Mouse (Mus musculus) kidney, postnatal 0 days (tissue): ENCODE data around the gene Fyn. TPM values are rescaled to one million over a fixed set of nuclear protein-coding genes. Genes with fewer than 3 reads are reported as not detected.

ENCODE experiments used
- ATAC-seq: fragments of 200-750 bp; cut with Nextera tagmentation; replicated peaks from 2 replicates; pipeline ENCODE4 v1.8.0; 2017; ENCODE audit warnings: low read depth, moderate number of reproducible peaks, moderate TSS enrichment, moderate library complexity; ENCODE audit not compliant: low FRiP score
- DNase-seq: peaks from one replicate; pipeline ENCODE4 v3.0.0-alpha.2; 2016; ENCODE audit warnings: low spot score
- H3K27ac ChIP-seq: fragments of 300-500 bp; sonication (generic); 2 replicates; pipeline ENCODE4 v1.5.1; 2014; ENCODE audit warnings: mild to moderate bottlenecking
- H3K27me3 ChIP-seq: fragments of 300-500 bp; sonication (generic); 2 replicates; pipeline ENCODE4 v1.6.1; 2014; ENCODE audit warnings: low read length, mixed read lengths; ENCODE audit not compliant: insufficient read depth
- H3K36me3 ChIP-seq: fragments of 300-500 bp; sonication (generic); 2 replicates; pipeline ENCODE4 v1.6.1; 2014; ENCODE audit warnings: low read length, mixed read lengths; ENCODE audit not compliant: insufficient read depth
- H3K4me1 ChIP-seq: fragments of 300-500 bp; sonication (generic); replicated peaks from 2 replicates; pipeline ENCODE4 v1.6.1; 2014; ENCODE audit warnings: antibody characterized with exemption, low read length, mixed read lengths; ENCODE audit not compliant: insufficient read depth
- H3K4me2 ChIP-seq: fragments of 300-500 bp; sonication (generic); 2 replicates; pipeline ENCODE4 v1.6.1; 2014; ENCODE audit warnings: mild to moderate bottlenecking, low read length, moderate library complexity, mixed read lengths
- H3K4me3 ChIP-seq: fragments of 300-500 bp; sonication (generic); replicated peaks from 2 replicates; pipeline ENCODE4 v1.5.1; 2014; ENCODE audit warnings: low read depth, low read length
- H3K9ac ChIP-seq: fragments of 300-500 bp; sonication (generic); 2 replicates; pipeline ENCODE4 v1.6.1; 2014; ENCODE audit warnings: low read depth, low read length
- H3K9me3 ChIP-seq: fragments of 300-500 bp; sonication (generic); replicated peaks from 2 replicates; pipeline ENCODE4 v1.6.1; 2016; ENCODE audit warnings: low read length, inconsistent platforms, mixed read lengths
- CTCF ChIP-seq: IDR thresholded peaks from 2 replicates; pipeline ENCODE4 v1.5.1; 2016; ENCODE audit warnings: antibody characterized with exemption, low read depth, mild to moderate bottlenecking, moderate library complexity
- WGBS: fragments of 180-500 bp; shearing (Covaris S2); extraction: QIAGEN DNeasy Blood & Tissue Kit; methylation state at CpG from one replicate; pipeline ENCODE4 v1.1.7; 2014; 5-methylcytosine and 5-hydroxymethylcytosine counted together
- polyA plus RNA-seq: library from polyadenylated mRNA; unstranded; fragments of >200 nt; fragmentation: Nextera tagmentation; extraction: Ambion mirVana; gene quantifications from 2 replicates; pipeline ENCODE4 v1.2.1, GENCODE M21; 2015

The Fyn gene
- polyA plus RNA-seq, 1 experiment from 2014 or later = 27.8 TPM

DNA sequence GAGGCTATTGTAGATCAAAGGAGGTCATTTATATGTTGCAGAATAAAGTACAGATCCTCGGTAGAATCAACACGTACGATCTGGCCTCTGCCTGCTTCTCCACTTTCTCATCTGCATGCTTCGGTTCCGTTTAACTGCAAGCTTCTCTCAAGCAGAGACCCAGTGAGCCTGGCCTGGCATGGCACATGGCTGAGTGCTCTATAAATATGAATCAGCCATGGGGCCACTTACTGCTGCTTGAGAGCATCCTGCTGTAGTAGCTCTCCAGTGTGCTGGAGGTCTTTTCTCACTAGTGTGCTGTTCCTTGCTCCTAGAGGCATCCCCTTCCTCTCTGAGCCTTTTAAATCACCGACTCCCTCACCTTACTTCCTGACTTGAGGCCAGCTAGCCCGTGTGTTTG lies 130.0 kb downstream of the Fyn start:
- 37% methylated on average over 7 of the region's 7 CpGs for WGBS
- Histone ChIP-seq H3K27me3 (no peaks in the 10 kb centered on the region), H3K4me2 (no peak overlapping the region), H3K27ac (no peak overlapping the region), H3K4me3 (no peak overlapping the region), H3K9ac (no peak overlapping the region), H3K36me3 (no peaks in the 10 kb centered on the region), H3K9me3 (no peaks in the 10 kb centered on the region), H3K4me1 (0 out of 2 replicates have a peak, but pooled peaks cover 5% of the 10 kb centered on the region)
- ATAC-seq (no peak), DNase-seq (no peak)
- no peak for TF ChIP-seq CTCF

DNA sequence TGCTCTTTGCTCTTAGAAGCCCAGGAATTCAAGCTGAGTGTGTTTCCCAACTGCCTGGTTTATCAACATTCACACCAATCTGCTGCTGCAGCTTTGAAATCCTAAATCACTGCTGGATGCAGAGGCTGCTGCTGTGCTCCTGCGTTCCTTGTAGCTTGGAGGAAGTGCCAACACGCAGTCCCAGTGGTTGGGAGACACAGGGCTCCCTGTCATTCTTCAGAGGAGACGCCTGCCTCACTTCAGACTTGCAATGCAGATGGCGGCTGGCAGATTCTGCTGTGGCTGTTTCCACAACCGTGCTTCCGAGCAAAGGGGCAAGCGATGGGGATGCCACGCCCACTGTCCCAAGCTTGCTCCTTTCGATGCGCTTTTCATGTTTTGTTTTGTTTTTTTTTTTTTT lies 132.9 kb downstream of the Fyn start:
- no peak overlapping the region for H3K9ac ChIP-seq
- ATAC-seq (no peak), DNase-seq (no peak)
- no peak overlapping the region for H3K27ac ChIP-seq
- TF ChIP-seq CTCF = no peak
- H3K9me3 ChIP-seq = no peaks in the 10 kb centered on the region
- H3K27me3 ChIP-seq = no peaks in the 10 kb centered on the region
- no peaks in the 10 kb centered on the region for H3K36me3 ChIP-seq
- WGBS = 63% methylated on average over 10 of the region's 10 CpGs
- H3K4me1 ChIP-seq = peaks cover 8% of the 10 kb centered on the region; the same call in 1 of the 2 replicates
- no peak overlapping the region for H3K4me3 ChIP-seq
- no peak overlapping the region; the same call in 1 of the 2 replicates for H3K4me2 ChIP-seq

DNA sequence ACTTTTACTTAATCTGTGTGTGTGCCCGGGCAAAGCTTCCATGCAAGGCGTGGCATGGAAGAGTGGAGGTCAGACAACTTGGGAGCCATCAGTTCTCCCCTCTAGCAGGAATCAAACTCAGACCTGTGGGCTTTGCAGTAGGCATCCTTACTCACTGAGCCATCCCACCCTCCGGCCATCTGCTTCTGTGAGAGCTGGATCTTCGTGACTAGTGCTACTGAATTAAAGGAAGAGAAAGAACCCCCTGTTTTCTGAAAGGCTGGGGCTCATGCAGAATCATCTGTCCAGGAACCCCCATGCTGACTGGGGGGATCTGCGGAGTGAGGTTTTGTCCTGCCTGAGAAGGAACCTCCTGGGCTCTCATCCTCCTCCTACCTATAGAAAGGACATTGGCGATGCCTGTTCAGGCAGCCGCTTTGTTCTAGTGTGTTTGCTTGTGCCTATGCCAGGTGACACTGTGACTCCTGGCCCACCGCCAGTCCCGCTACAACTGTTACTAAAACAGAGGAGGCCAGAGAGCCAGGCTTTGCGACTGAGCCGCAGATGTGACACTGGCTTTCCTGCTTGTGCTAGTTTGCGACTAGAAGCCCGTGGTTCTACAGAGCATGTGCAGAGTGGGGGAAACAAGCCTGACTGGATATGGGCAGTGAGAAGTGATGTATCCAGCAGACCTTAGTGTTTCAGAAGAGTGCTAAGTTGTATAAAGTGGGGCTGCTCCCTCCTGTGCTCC lies 133.5 kb downstream of the Fyn start:
- DNase-seq (peak; percentile 64), ATAC-seq (no peak)
- H3K27me3 ChIP-seq = no peaks in the 10 kb centered on the region
- H3K27ac ChIP-seq = no peak overlapping the region
- H3K4me2 ChIP-seq = no peak overlapping the region
- H3K36me3 ChIP-seq = no peaks in the 10 kb centered on the region
- H3K4me1 ChIP-seq = peaks cover 14% of the 10 kb centered on the region; the same call in 1 of the 2 replicates
- no peak overlapping the region for H3K9ac ChIP-seq
- no peaks in the 10 kb centered on the region for H3K9me3 ChIP-seq
- TF ChIP-seq CTCF = no peak
- H3K4me3 ChIP-seq = no peak overlapping the region
- 62% methylated on average over 13 of the region's 13 CpGs for WGBS

DNA sequence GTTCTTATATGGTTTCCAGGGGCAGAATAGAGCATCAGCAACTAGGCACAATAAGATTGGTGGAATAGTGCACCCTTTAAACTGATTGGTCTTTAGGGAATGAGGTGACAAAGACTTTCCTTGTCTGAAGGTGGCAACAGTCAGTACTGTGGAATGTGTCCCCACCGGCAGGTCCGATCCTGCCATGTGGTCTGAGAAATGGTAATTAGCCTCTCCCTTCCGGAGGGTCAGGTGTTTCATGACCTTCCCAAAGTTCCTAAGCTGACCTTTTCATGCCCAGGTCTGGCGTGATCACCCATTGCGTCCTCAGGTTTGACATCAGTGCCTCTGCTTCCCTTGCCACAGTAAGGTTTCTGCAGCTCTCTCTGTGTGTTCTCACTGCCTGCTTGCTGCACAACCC lies 134.7 kb downstream of the Fyn start:
- ATAC-seq = no peak
- 74% methylated on average over 5 of the region's 5 CpGs for WGBS
- no peak for TF ChIP-seq CTCF

DNA sequence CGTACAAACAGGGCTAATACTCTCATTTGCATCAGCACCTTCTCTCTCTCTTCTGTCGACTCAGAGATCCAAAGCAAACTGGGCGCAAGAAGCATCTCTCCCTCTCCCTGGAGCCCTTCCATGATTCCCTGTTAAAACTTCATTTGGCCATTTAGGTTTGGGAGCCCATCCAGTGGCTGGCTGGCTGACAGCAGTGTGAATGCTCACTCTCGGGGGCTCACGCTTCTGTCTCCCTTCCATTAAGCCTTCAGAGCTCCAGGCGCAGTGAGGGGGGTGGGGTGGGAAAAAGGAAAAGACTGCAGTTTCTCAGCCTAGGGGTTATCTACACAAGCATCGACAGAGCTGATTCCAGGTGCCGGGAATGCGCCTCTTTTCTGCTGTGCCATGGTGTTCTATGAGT lies 136.4 kb downstream of the Fyn start:
- TF ChIP-seq CTCF = no peak
- Histone ChIP-seq H3K9me3 (no peaks in the 10 kb centered on the region), H3K9ac (no peak overlapping the region), H3K27ac (no peak overlapping the region), H3K4me3 (no peak overlapping the region), H3K4me1 (peaks cover 16% of the 10 kb centered on the region; the same call in 1 of the 2 replicates), H3K27me3 (no peaks in the 10 kb centered on the region), H3K36me3 (no peaks in the 10 kb centered on the region), H3K4me2 (no peak overlapping the region)
- ATAC-seq (no peak), DNase-seq (no peak)
- WGBS = 41% methylated on average over 9 of the region's 9 CpGs

More for the DNA sequence above, 134.7 kb downstream of the Fyn start:
- no peak overlapping the region for H3K27ac ChIP-seq
- H3K9ac ChIP-seq = no peak overlapping the region
- no peak overlapping the region for H3K4me3 ChIP-seq
- no peak overlapping the region for H3K4me2 ChIP-seq
- no peaks in the 10 kb centered on the region for H3K36me3 ChIP-seq
- DNase-seq = no peak
- H3K27me3 ChIP-seq = no peaks in the 10 kb centered on the region
- H3K4me1 ChIP-seq = peaks cover 16% of the 10 kb centered on the region; the same call in 1 of the 2 replicates
- H3K9me3 ChIP-seq = no peaks in the 10 kb centered on the region

DNA sequence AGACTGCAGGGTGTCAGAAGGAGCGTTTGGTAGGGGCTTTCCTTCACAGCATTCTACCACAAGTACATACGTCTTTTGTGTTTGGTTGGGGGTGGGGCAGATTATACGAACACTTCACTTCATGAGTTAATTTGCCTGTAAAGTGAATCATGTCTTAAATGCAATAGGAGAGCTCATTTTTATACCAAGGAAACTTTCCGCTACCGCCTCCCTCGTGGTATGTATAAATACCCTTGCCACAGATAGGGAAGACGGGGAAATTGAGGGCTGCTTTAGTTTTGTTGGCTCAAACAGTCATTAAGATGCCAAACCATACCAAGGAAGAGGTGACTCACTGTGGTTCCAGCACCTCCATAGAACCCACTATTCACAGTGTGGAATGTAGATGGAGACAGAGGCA lies 137.0 kb downstream of the Fyn start:
- H3K4me1 ChIP-seq = peaks cover 16% of the 10 kb centered on the region; the same call in 1 of the 2 replicates
- no peak overlapping the region for H3K9ac ChIP-seq
- DNase-seq (no peak), ATAC-seq (no peak)
- no peaks in the 10 kb centered on the region for H3K9me3 ChIP-seq
- no peak overlapping the region for H3K4me3 ChIP-seq
- no peaks in the 10 kb centered on the region for H3K27me3 ChIP-seq
- H3K36me3 ChIP-seq = no peaks in the 10 kb centered on the region
- TF ChIP-seq CTCF = no peak
- 73% methylated on average over 7 of the region's 7 CpGs for WGBS
- no peak overlapping the region for H3K27ac ChIP-seq
- no peak overlapping the region for H3K4me2 ChIP-seq
